Mouse (Mus musculus) heart, postnatal 0 days (tissue): ENCODE measurements around the gene Pla2g16.
A peak's percentile ranks its signal among the peaks of the same experiment; 100 is the strongest.

Source experiments
- CTCF ChIP-seq: IDR thresholded peaks from 2 replicates; pipeline ENCODE4 v1.5.1; 2016; ENCODE audit warnings: antibody characterized with exemption, control low read depth, low read depth
- EP300 ChIP-seq: IDR thresholded peaks from 2 replicates; pipeline ENCODE4 v1.6.1; 2016; ENCODE audit warnings: antibody characterized with exemption, low read depth

DNA sequence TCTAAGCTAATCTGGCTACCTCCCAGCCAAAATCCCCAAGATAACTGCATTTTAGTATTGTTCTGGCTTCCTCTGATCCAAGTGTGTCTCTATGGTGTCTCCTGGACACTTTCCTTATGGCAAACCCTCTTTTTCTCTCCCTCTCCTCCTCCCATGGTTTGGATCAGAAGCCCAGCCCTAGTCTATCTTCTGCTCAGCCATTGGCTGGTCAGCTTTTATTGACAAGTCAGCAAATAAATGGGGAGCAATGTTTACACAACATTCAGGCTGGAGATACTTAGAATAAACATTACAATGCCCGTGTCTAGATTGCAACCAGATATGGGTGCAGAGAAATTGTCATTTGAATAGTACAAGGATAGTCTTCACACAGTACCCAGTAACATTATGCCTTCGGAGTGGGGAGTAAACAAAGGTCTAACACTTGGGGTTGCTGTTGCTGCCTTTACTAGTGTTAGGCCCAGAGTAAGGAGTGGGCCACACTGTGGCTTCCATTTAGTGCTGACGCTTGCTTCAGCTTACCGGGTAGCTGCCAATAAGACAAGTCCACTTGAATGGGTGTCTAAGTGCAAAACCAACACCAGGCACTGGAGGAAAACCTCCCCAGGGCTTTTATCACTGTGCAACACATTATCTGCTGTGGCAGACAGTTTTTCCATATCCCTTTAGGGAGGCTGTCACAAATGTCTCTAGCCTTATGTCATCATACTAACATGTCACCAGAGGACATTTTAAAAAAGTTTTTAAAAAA lies 5.5 kb upstream of the Pla2g16 start:
- TF ChIP-seq CTCF (no peak), EP300 (0 out of 2 replicates have a peak, but pooled peaks have one; percentile 31)
